Mouse (Mus musculus) embryonic fibroblast, embryonic 13.5 days (primary cell): Measurements from ENCODE around the gene Fthl17d.
"Not testable (repeated sequence)": the region's sequence is repeated elsewhere in the genome, so short reads cannot be mapped to it uniquely, and the experiment has no call there.

ENCODE experiments used
- CTCF ChIP-seq: IDR thresholded peaks from 2 replicates; pipeline ENCODE4 v1.5.1; 2011; ENCODE audit warnings: mild to moderate bottlenecking, control low read depth, low read length, moderate library complexity, borderline replicate concordance; ENCODE audit not compliant: insufficient read depth
- POLR2A ChIP-seq: IDR thresholded peaks from 2 replicates; pipeline ENCODE4 v1.6.1; 2011; ENCODE audit warnings: low read depth, mild to moderate bottlenecking, control low read depth, low read length, moderate library complexity

DNA sequence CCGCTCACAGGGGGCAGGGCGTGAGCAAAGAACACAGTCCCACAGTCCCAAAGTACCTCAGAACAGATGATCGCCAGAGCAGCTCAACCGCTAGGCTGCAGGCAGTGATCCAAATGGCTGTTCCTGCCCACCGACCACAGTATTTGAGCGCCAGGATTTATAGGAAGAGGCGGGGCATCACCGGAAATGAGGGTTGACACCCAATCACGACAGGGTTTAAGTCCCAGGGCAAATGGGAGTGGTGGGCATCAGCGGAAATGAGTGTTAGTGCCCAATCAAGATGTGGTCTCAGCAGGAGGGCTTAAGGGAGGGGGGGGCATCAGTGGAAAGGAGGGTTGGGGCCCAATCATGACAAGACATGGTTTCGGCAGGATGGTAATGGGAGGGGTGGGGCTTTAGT lies 23.7 kb downstream of the Fthl17d start, which contains the start of gene Fthl17b:
- TF ChIP-seq CTCF, POLR2A: not testable (repeated sequence)
